Mouse (Mus musculus) layer of hippocampus, adult 2 months (tissue): ENCODE results near the gene Pdilt. TPM values are rescaled to one million over a fixed set of nuclear protein-coding genes. Genes with fewer than 3 reads are reported as not detected.

ENCODE experiments used
- DNase-seq, 2 experiments: peaks; one replicate each; pipeline ENCODE4 v3.0.0; 2022; ENCODE audit warnings: low spot score in 2 of 2
- H3K27ac ChIP-seq: fragments of 200-600 bp; 2 replicates; pipeline ENCODE4 v1.8.1; 2022
- H3K4me3 ChIP-seq: fragments of 200-600 bp; 2 replicates; pipeline ENCODE4 v1.8.1; 2022; ENCODE audit warnings: mild to moderate bottlenecking
- CTCF ChIP-seq: fragments of 200-600 bp; conservative IDR thresholded peaks from 2 replicates; pipeline ENCODE4 v1.8.1; 2022; ENCODE audit warnings: antibody characterized with exemption, mild to moderate bottlenecking, moderate library complexity
- total RNA-seq, 2 experiments: library from RNA; stranded (reverse); gene quantifications; 2 replicates each; pipeline ENCODE4 v1.2.3; 2021

Pdilt gene
- total RNA-seq, 2 experiments from 2014 or later: not detected

DNA sequence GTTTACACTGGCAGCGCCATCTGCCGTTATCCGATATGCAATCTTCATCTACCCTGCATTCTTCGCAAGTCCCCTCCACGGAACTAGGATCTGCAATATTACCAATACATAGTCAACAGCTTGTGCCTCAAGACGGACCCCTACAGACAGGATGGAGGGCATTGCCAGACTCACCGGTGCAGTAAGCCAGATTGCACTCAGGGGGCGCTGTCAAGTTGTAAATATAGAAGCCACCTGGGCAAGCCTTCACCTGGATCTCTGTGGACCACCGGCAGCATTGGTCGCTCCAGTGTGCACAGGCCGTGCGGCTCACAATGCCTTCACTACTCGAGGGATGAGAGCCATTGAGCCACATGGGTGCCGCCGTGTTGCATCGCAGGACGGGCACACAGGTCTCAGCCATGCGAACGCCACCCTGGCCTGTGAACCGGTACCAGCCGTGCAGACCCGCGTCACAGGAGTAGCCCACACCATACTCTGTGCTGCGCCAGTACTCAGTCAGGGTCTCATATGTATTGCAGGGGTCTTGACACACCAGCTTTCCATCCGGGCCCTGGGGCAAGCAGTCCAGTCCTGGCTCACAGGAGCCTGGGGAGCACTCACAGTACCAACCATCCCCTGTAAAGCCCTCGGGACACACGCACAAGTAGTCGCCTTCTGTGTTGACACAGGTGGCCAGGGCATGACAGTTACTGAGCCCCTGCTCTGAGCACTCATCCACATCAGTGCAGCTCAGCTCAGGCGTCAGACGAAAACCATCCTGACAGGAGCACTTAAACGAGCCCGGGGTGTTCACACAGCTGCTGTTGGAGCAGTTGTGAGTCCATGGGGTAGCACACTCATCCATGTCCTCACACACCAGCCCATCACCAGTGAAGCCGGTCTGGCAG lies 46.5 kb downstream of the Pdilt start:
- peak; percentile 13; the same call in 1 of the 2 replicates for TF ChIP-seq CTCF
- Histone ChIP-seq H3K4me3 (no peak overlapping the region), H3K27ac (no peak overlapping the region)
- no peak for DNase-seq

DNA sequence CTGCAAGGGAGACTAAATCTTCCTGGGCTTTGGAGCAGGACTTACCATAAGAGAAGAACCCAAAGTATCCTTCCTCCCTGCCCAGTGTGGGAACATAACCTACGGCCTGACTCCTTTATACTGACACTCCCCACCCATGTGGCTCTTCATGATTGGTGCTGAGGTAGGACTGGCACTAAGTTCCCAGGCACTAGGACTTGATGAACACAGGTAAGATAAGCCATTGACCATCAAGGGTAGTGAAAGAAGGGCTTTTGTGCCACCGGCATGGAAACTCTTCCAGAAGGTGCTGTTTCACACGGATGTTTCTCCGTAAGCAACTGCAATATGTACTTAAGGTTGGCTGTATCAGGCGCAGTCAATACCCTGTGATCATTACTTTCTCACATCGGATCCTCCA lies 64.1 kb downstream of the Pdilt start, which contains the start of gene Gp2:
TSS of gene Gp2 (minus strand) at position 101 of the 400 bp plus-strand sequence.
- Histone ChIP-seq H3K4me3 (no peak within 1 kb of the TSS), H3K27ac (no peak within 1 kb of the TSS)
- DNase-seq: no peak
- TF ChIP-seq CTCF: no peak

DNA sequence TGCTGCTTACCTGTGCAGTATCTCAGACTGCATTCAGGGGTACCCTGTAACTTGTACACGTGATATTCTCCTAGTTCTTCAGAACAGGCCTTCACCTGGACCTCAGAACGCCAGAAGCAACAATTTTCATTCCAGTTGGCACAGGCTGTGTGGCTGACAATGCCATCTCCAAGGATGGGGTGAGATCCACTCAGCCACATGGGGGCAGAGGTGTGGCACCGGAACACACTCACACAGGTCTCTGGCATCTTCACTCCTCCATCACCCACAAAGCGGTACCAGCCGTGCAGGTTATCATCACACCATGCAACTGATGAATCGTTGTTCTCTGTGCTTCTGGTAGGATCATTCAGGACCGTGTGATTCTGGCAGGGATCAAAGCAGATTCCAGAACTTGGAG lies 69.1 kb downstream of the Pdilt start:
- DNase-seq: no peak
- Histone ChIP-seq H3K27ac (no peak overlapping the region), H3K4me3 (no peak overlapping the region)
- TF ChIP-seq CTCF: 0 out of 2 replicates have a peak, but pooled peaks have one; percentile 8

DNA sequence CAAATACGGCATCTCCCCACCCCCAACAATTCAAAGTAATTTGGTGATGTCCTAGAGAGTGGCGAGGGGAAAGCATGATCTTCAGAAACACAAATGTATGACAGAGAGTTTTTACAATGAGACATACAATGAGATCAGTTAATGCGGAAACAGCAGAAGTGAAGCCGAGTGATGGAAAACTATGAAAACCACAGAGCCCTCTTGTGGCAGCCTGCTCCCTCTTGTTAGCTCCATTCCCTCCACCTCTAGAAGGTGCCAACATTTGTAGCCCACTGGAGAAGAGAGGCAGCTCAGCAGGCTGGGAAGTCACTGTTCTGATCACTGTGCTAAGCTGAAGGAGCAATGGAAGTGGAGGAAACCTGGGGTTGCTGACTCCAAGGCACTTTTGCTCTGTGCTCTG lies 79.4 kb downstream of the Pdilt start:
- peak in 1 of 2 experiments; percentile 18 for DNase-seq
- peak; percentile 78 for TF ChIP-seq CTCF
- Histone ChIP-seq H3K4me3 (no peak overlapping the region), H3K27ac (no peak overlapping the region)

DNA sequence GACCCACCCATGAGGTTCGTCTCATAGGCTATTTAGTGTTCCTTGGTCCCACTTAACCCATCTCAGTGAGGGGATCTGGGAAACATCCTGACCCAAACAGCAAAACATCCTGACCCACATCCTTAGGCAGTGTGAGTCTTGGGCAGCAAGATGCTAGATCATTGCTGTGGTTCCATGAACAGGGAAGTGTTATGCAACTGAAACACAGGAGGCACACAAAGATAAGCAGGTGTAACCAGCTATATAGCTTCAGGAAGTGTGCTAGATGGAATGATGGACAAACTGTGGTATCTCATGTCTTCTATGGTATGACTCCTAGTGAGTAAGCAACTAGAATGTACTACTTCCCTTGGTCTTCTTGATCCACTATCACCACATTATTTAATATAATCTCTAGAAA lies 81.4 kb downstream of the Pdilt start:
- TF ChIP-seq CTCF: no peak
- no peak overlapping the region for H3K4me3 ChIP-seq
- DNase-seq: no peak
- no peak overlapping the region for H3K27ac ChIP-seq

Other genes with a start within 250 kb of the Pdilt start
- gene Gp2, start 64.2 kb downstream of the Pdilt start, total RNA-seq: not detected
- gene Umod, start 44.2 kb downstream of the Pdilt start, total RNA-seq: not detected
- gene Acsm5, start 4.0 kb downstream of the Pdilt start, total RNA-seq: under 1 TPM; 0.41 to 0.56 TPM
- gene Acsm2, start 30.9 kb upstream of the Pdilt start, total RNA-seq: not detected
- gene Acsm1, start 83.5 kb upstream of the Pdilt start, total RNA-seq: not detected
- gene Acsm4, start 166.5 kb upstream of the Pdilt start, total RNA-seq: not detected
- gene Thumpd1, start 197.3 kb upstream of the Pdilt start, total RNA-seq: 10 to 100 TPM; 44.9 to 49.2 TPM
- under 1 TPM in 1 of 2 experiments, not detected in 1; 0.12 TPM for gene Acsm3, start 237.4 kb upstream of the Pdilt start, total RNA-seq